Mouse (Mus musculus) embryonic facial prominence, embryonic 15.5 days (tissue): ENCODE data around the gene Dpm3. TPM values are rescaled to one million over a fixed set of nuclear protein-coding genes. Genes with fewer than 3 reads are reported as not detected.

Experiments
- ATAC-seq: fragments of 200-750 bp; cut with Nextera tagmentation; 2 replicates; pipeline ENCODE4 v1.8.0; 2017; ENCODE audit warnings: low read depth, moderate TSS enrichment; ENCODE audit not compliant: insufficient number of reproducible peaks, low FRiP score, low TSS enrichment
- H3K27ac ChIP-seq: fragments of 300-500 bp; sonication (generic); replicated peaks from 2 replicates; pipeline ENCODE4 v1.5.1; 2015; ENCODE audit warnings: mild to moderate bottlenecking, inconsistent platforms
- H3K27me3 ChIP-seq: fragments of 300-500 bp; sonication (generic); 2 replicates; pipeline ENCODE4 v1.6.1; 2015; ENCODE audit warnings: inconsistent platforms
- H3K36me3 ChIP-seq: fragments of 300-500 bp; sonication (generic); 2 replicates; pipeline ENCODE4 v1.6.1; 2015; ENCODE audit warnings: mild to moderate bottlenecking, inconsistent platforms
- H3K4me1 ChIP-seq: fragments of 300-500 bp; sonication (generic); 2 replicates; pipeline ENCODE4 v1.6.1; 2015; ENCODE audit warnings: inconsistent platforms
- H3K4me2 ChIP-seq: fragments of 300-500 bp; sonication (generic); replicated peaks from 2 replicates; pipeline ENCODE4 v1.6.1; 2015; ENCODE audit warnings: mild to moderate bottlenecking, inconsistent platforms
- H3K4me3 ChIP-seq: fragments of 300-500 bp; sonication (generic); replicated peaks from 2 replicates; pipeline ENCODE4 v1.5.1; 2015; ENCODE audit warnings: mild to moderate bottlenecking, inconsistent platforms
- H3K9ac ChIP-seq: fragments of 300-500 bp; sonication (generic); 2 replicates; pipeline ENCODE4 v1.6.1; 2015; ENCODE audit warnings: inconsistent platforms
- H3K9me3 ChIP-seq: fragments of 300-500 bp; sonication (generic); replicated peaks from 2 replicates; pipeline ENCODE4 v1.6.1; 2016; ENCODE audit warnings: inconsistent platforms
- WGBS: fragments of 180-500 bp; shearing (Covaris S2); methylation state at CpG from one replicate; pipeline ENCODE4 v1.1.7; 2015; 5-methylcytosine and 5-hydroxymethylcytosine counted together
- polyA plus RNA-seq: library from polyadenylated mRNA; unstranded; fragments of >200 nt; fragmentation: Nextera tagmentation; extraction: Ambion mirVana; gene quantifications from 2 replicates; pipeline ENCODE4 v1.2.1, GENCODE M21; 2015

Dpm3 gene
- polyA plus RNA-seq, 1 experiment from 2014 or later = 150 TPM

- Histone ChIP-seq H3K4me2 (peak overlapping the region; percentile 95), H3K27me3 (no peaks in the 10 kb centered on the region), H3K4me1 (peaks cover 61% of the 10 kb centered on the region), H3K9me3 (no peaks in the 10 kb centered on the region), H3K9ac (peak overlapping the region; percentile 40), H3K27ac (peak overlapping the region; percentile 91), H3K4me3 (peak overlapping the region; percentile 64), H3K36me3 (peaks cover 12% of the 10 kb centered on the region)
- ATAC-seq = no peak
- WGBS = under 1% methylated on average over 29 of the region's 29 CpGs
Measured at GRCm38 (mm10) chr3:89280050-89280605, 21.0 kb downstream of the Dpm3 start.

DNA sequence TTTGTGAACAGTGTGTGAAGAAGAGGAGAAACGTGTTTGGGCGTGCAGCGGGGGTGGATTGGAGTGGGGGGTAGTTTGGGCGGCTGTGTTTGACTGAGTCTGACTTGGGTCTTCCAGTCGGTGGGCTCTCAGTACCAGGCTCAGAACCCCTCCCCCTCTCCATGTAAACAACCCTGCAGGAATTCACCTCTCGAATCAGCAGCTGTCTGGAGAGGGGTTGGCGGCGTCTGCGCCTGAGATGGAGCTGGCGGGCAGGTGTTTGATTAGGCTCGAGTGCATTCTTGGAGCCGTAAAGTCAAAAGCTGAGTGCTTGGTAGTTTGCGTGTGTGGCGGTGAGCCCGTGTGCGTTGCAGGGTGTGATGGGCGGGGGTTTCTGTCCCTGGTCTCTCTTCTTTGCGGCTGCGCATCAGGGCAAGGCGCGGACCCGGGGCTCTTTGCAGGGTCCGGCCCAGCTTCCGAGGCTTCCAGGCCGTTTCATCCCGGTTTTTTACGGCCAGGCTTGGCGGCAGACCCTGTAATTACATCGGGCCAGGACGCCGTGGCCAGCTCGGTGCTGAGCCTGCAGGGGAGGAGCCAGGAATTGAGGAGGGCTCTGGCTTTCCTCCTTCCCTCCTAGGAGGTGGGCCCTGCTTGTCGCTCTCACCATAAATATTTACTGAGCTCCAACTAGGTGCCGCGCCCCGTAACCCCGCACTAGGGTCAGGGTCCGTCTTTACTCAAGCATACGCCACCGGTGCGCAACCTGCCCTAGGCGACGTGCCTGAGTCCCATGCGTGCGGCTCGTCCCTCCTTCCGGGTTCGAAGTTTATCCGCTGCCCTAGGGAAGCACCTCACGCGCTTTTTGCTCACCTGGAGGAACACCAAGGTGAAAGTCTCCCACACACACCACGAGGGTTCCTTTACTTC lies 21.7 kb downstream of the Dpm3 start, which contains the start of gene Efna1:
Efna1 (minus strand) TSS at position 537 of the 906 bp plus-strand sequence.
- ATAC-seq = no peak
- Histone ChIP-seq H3K36me3 (peaks cover 5% of the 10 kb centered on the region; the same call in 1 of the 2 replicates), H3K27ac (peak within 1 kb of the TSS; percentile 91), H3K27me3 (no peaks in the 10 kb centered on the region), H3K4me1 (peaks cover 66% of the 10 kb centered on the region), H3K9me3 (no peaks in the 10 kb centered on the region), H3K4me3 (peak within 1 kb of the TSS; percentile 64), H3K4me2 (peak within 1 kb of the TSS; percentile 95), H3K9ac (peak within 1 kb of the TSS; percentile 40)
- WGBS = under 1% methylated on average over 52 of the region's 52 CpGs

GRCm38 (mm10) chr3:89281579-89282290 lies 22.6 kb downstream of the Dpm3 start:
- Histone ChIP-seq H3K27ac (peak overlapping the region; percentile 91), H3K4me3 (peak overlapping the region; percentile 64), H3K9me3 (no peaks in the 10 kb centered on the region), H3K36me3 (no peaks in the 10 kb centered on the region), H3K4me1 (peaks cover 68% of the 10 kb centered on the region), H3K9ac (no peak overlapping the region), H3K27me3 (no peaks in the 10 kb centered on the region), H3K4me2 (peak overlapping the region; percentile 95)
- no peak for ATAC-seq
- 10% methylated on average over 20 of the region's 20 CpGs for WGBS

DNA sequence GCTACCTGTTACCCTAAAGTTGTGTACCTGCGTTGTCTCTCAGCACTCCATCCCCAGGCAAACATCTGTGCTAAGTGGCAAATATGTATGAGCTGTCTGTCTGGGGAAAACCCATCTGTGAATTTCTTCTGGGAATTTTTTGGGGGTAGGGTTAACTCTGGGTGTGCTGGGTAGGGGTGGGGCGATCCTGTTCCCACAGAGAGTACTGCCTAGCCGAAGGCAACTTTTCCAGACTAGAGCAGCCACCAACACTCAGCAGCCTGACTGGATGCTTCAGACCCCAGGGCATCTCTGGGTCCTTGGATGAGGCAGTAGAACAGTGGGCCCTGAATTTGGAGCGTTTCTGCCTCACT lies 23.1 kb downstream of the Dpm3 start:
- peaks cover 66% of the 10 kb centered on the region for H3K4me1 ChIP-seq
- WGBS = 11% methylated on average over 4 of the region's 4 CpGs

GRCm38 (mm10) chr3:89284261-89284660 lies 25.1 kb downstream of the Dpm3 start:
- WGBS = 76% methylated on average over 3 of the region's 3 CpGs
- H3K9me3 ChIP-seq = no peaks in the 10 kb centered on the region
- no peak overlapping the region for H3K27ac ChIP-seq
- H3K27me3 ChIP-seq = no peaks in the 10 kb centered on the region
- no peaks in the 10 kb centered on the region for H3K36me3 ChIP-seq
- H3K9ac ChIP-seq = no peak overlapping the region
- no peak overlapping the region for H3K4me2 ChIP-seq
- no peak overlapping the region for H3K4me3 ChIP-seq
- no peak for ATAC-seq
- H3K4me1 ChIP-seq = peaks cover 46% of the 10 kb centered on the region

More for the DNA sequence above, 23.1 kb downstream of the Dpm3 start:
- no peaks in the 10 kb centered on the region for H3K27me3 ChIP-seq
- H3K27ac ChIP-seq = peak overlapping the region; percentile 91; the same call in 1 of the 2 replicates
- no peaks in the 10 kb centered on the region for H3K36me3 ChIP-seq
- H3K9ac ChIP-seq = no peak overlapping the region
- H3K4me3 ChIP-seq = no peak overlapping the region
- H3K4me2 ChIP-seq = 0 out of 2 replicates have a peak overlapping the region, but pooled peaks have one; percentile 95
- no peak for ATAC-seq
- H3K9me3 ChIP-seq = no peaks in the 10 kb centered on the region

- Histone ChIP-seq H3K9ac (no peak overlapping the region), H3K4me2 (no peak overlapping the region), H3K4me1 (peaks cover 34% of the 10 kb centered on the region), H3K4me3 (no peak overlapping the region), H3K27ac (no peak overlapping the region), H3K9me3 (no peaks in the 10 kb centered on the region), H3K36me3 (no peaks in the 10 kb centered on the region), H3K27me3 (no peaks in the 10 kb centered on the region)
- WGBS = 36% methylated on average over 2 of the region's 2 CpGs
- ATAC-seq = no peak
Measured at GRCm38 (mm10) chr3:89285526-89285925, 26.4 kb downstream of the Dpm3 start.

- H3K4me2 ChIP-seq = no peak overlapping the region
- 38% methylated on average over 5 of the region's 5 CpGs for WGBS
- no peaks in the 10 kb centered on the region for H3K36me3 ChIP-seq
- H3K27ac ChIP-seq = no peak overlapping the region
- no peaks in the 10 kb centered on the region for H3K9me3 ChIP-seq
- ATAC-seq = no peak
- H3K4me3 ChIP-seq = no peak overlapping the region
- H3K9ac ChIP-seq = no peak overlapping the region
- H3K4me1 ChIP-seq = peaks cover 26% of the 10 kb centered on the region
- no peaks in the 10 kb centered on the region for H3K27me3 ChIP-seq
Measured at GRCm38 (mm10) chr3:89287286-89287685, 28.1 kb downstream of the Dpm3 start.

DNA sequence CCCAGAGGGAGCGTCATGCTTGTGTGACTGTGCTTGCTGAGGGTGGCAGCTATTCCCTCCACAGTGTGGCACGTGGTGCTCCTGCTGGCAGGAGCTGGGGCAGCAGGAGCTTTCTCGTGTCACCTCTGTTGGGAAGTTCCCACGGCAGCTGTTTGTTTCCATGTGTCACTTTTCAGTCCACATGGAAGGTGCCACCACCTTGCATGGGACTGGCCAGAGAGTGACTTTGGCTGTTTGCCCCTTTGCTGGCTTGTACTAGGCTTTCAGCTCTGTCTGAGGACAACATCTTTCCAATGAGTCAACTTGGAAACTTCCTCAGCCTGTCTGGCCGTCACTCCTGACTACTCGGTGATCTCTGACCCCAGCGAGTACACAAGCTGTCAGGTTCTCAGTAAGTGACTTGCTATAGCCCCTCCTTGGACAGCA lies 29.4 kb downstream of the Dpm3 start:
- Histone ChIP-seq H3K4me1 (peaks cover 26% of the 10 kb centered on the region), H3K9ac (no peak overlapping the region), H3K4me2 (no peak overlapping the region), H3K27me3 (no peaks in the 10 kb centered on the region), H3K4me3 (no peak overlapping the region), H3K27ac (no peak overlapping the region), H3K36me3 (no peaks in the 10 kb centered on the region), H3K9me3 (no peaks in the 10 kb centered on the region)
- WGBS = 53% methylated on average over 7 of the region's 7 CpGs
- ATAC-seq = no peak

DNA sequence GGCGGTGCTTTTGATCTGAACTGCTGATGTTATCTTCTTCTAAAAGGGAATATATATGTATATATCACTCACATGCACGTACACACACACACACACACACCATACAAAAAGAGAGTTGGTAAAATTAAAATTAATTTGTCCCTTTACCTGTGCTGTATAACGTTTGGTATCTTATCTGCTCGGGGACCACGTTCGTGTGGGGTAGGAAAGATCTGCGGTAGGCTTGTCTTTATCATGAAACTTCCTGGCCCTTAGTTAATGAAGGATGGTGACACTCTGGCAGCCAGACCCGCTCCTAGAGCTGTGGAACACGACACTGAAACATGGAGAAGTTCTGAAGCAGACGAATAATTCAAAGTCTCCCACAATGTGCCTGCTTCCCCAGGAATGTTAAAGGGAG lies 32.7 kb downstream of the Dpm3 start:
- H3K9me3 ChIP-seq = no peaks in the 10 kb centered on the region
- 60% methylated on average over 10 of the region's 10 CpGs for WGBS
- H3K4me2 ChIP-seq = no peak overlapping the region
- H3K27ac ChIP-seq = no peak overlapping the region
- H3K9ac ChIP-seq = no peak overlapping the region
- no peak for ATAC-seq
- no peaks in the 10 kb centered on the region for H3K36me3 ChIP-seq
- no peak overlapping the region for H3K4me3 ChIP-seq
- no peaks in the 10 kb centered on the region for H3K27me3 ChIP-seq
- peaks cover 15% of the 10 kb centered on the region for H3K4me1 ChIP-seq

DNA sequence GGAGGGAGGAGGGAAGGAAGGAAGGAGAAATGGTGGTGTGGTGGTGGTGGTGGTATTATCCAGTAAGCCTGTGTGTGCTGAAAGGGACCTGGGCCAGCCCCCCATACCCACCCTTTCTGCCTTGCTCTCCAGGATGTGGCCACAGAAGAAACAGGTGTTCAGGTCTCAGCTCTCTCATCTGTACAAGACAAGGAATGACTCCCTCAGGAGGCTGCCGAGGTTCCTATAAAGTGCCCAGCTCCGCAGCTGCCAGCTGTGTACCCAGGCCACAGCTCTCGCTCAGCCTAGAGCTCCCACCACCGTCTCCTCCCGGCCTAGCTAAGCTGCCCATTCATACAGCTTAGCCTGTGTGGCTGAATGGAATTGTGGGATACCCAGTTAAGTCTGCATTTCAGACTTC lies 33.1 kb downstream of the Dpm3 start:
- Histone ChIP-seq H3K4me2 (no peak overlapping the region), H3K9me3 (no peaks in the 10 kb centered on the region), H3K36me3 (no peaks in the 10 kb centered on the region), H3K27me3 (no peaks in the 10 kb centered on the region), H3K27ac (no peak overlapping the region), H3K4me3 (no peak overlapping the region), H3K4me1 (peaks cover 13% of the 10 kb centered on the region; the same call in 1 of the 2 replicates), H3K9ac (no peak overlapping the region)
- WGBS = 70% methylated on average over 5 of the region's 5 CpGs
- no peak for ATAC-seq

DNA sequence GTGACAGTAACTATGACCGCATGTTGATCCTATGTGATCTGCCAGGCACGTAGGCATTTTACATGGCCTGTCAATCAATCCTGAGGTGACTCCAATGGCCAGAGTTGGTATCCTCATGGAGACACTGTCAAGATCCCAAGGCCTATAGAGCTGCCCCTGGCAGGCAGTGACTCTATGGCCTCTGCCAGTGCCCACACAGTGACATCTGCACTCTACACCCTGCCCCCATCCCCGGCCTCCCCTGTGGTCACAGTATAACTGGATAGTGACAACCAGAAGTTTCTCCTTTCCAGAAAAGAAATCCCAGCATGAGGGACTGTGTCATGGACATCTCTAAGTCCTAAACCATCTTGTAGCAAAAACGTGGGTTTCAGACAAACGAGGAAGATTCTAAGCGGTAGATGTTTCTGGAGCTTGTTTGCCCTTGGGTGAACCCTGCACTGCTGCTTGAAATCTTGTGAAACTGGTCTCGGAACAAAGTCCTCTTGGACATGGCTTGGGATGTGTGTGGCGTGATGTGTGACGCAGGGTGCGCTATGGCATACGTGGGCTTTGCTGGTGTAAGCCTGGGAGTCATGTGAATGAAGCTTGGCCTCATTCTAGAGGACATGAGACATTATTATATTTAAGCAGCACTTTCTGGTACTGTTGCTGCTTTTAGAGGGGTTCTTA lies 34.2 kb downstream of the Dpm3 start:
- Histone ChIP-seq H3K4me2 (no peak overlapping the region), H3K36me3 (no peaks in the 10 kb centered on the region), H3K4me3 (no peak overlapping the region), H3K4me1 (peaks cover 13% of the 10 kb centered on the region; the same call in 1 of the 2 replicates), H3K27me3 (no peaks in the 10 kb centered on the region), H3K27ac (no peak overlapping the region), H3K9ac (no peak overlapping the region), H3K9me3 (no peaks in the 10 kb centered on the region)
- no peak for ATAC-seq
- 90% methylated on average over 11 of the region's 11 CpGs for WGBS
